10 mouse cellular contexts compared by ENCODE assay signal in genomic region chr13:19701443-19702078, GRCm38 (mm10). TPM values are rescaled to one million over a fixed set of nuclear protein-coding genes. Genes with fewer than 3 reads are reported as not detected.
A peak's percentile ranks its signal among the peaks of the same experiment; 100 is the strongest.
DNase-seq lines count a peak whose midpoint lies in the region; ATAC-seq lines count a peak whose summit lies in the region.
"Had no signal": no experiment of that assay in that cellular context is flagged by ENCODE, and none has a peak within 500 bp of the region (broad histone marks: within the 10 kb centered on the region; RNA-seq: fewer than 3 reads in every experiment).

No protein-coding gene starts in this region.

- 0 out of 2 replicates have a peak, but pooled peaks cover 5% of the 10 kb centered on the region for H3K27me3 ChIP-seq in hindbrain, embryonic 13.5 days
- H3K27me3 ChIP-seq in hindbrain, embryonic 10.5 days (ENCODE audit: insufficient read depth, poor library complexity, severe bottlenecking) = 0 out of 2 replicates have a peak, but pooled peaks cover 8% of the 10 kb centered on the region
- H3K27me3 ChIP-seq in forebrain, embryonic 15.5 days = peaks cover 2% of the 10 kb centered on the region; the same call in 1 of the 2 replicates

- no peak overlapping the region for H3K4me3 ChIP-seq in hindbrain, embryonic 13.5 days
- H3K4me3 ChIP-seq in hindbrain, embryonic 10.5 days = no peak overlapping the region
- peak overlapping the region; percentile 14 for H3K4me3 ChIP-seq in forebrain, embryonic 15.5 days
- H3K4me3 ChIP-seq: limb, embryonic 12.5 days had no signal

- no peak overlapping the region; the same call in 1 of the 2 replicates for H3K4me2 ChIP-seq in hindbrain, embryonic 13.5 days
- peak overlapping the region; percentile 36 for H3K4me2 ChIP-seq in forebrain, embryonic 15.5 days (replicated peaks)
- H3K4me2 ChIP-seq: limb, embryonic 12.5 days had no signal

- WGBS in hindbrain, embryonic 13.5 days = 65% methylated on average over 11 of the region's 11 CpGs
- 86% methylated on average over 11 of the region's 11 CpGs for WGBS in hindbrain, embryonic 10.5 days
- WGBS in forebrain, embryonic 15.5 days = 43% methylated on average over 11 of the region's 11 CpGs

- H3K36me3 ChIP-seq in hindbrain, embryonic 13.5 days = no peaks in the 10 kb centered on the region
- H3K36me3 ChIP-seq in hindbrain, embryonic 10.5 days = no peaks in the 10 kb centered on the region
- H3K36me3 ChIP-seq in forebrain, embryonic 15.5 days = no peaks in the 10 kb centered on the region
- H3K36me3 ChIP-seq: limb, embryonic 12.5 days had no signal

- ATAC-seq in hindbrain, embryonic 13.5 days (ENCODE audit: low FRiP score) = peak; percentile 72
- peak; percentile 85 for ATAC-seq in forebrain, embryonic 15.5 days (replicated peaks)
- no peak for ATAC-seq in inflammation-experienced regulatory T-cells, adult 6 months

- H3K27ac ChIP-seq in hindbrain, embryonic 13.5 days = no peak overlapping the region
- no peak overlapping the region for H3K27ac ChIP-seq in hindbrain, embryonic 10.5 days
- no peak overlapping the region for H3K27ac ChIP-seq in forebrain, embryonic 15.5 days (replicated peaks)
- H3K27ac ChIP-seq: limb, embryonic 12.5 days had no signal

- no peak overlapping the region for H3K9ac ChIP-seq in hindbrain, embryonic 13.5 days
- no peak overlapping the region for H3K9ac ChIP-seq in forebrain, embryonic 15.5 days (replicated peaks)
- H3K9ac ChIP-seq: limb, embryonic 12.5 days had no signal

- no peaks in the 10 kb centered on the region for H3K4me1 ChIP-seq in hindbrain, embryonic 13.5 days (replicated peaks)
- H3K4me1 ChIP-seq in hindbrain, embryonic 10.5 days (replicated peaks) = peaks cover 6% of the 10 kb centered on the region
- H3K4me1 ChIP-seq in forebrain, embryonic 15.5 days = peaks cover 5% of the 10 kb centered on the region; the same call in 1 of the 2 replicates

- DNase-seq in hindbrain, embryonic 10.5 days (ENCODE audit: low spot score) = no peak
- peak; percentile 54 to 59 for DNase-seq in layer of hippocampus, postnatal 36 days
- DNase-seq in right cerebral cortex, postnatal 10 days (ENCODE audit: low spot score in 2 of 2) = peak; percentile 88 to 92
- no peak for DNase-seq in heart, postnatal 25 days (ENCODE audit: low spot score)
- DNase-seq in gastrocnemius, postnatal 36 days = no peak

- intact Hi-C loops in heart, postnatal 25 days (cut with DNase I) = loop anchor here (5.0 kb wide), 1 partner anchor 66 kb away; no protein-coding TSS in a partner anchor
- intact Hi-C loops in gastrocnemius, postnatal 36 days (cut with DNase I) = no loop called here

- no peaks in the 10 kb centered on the region for H3K9me3 ChIP-seq in hindbrain, embryonic 13.5 days
- H3K9me3 ChIP-seq in hindbrain, embryonic 10.5 days = no peaks in the 10 kb centered on the region
- no peaks in the 10 kb centered on the region for H3K9me3 ChIP-seq in forebrain, embryonic 15.5 days
- H3K9me3 ChIP-seq: limb, embryonic 12.5 days had no signal

RNA-seq across cellular contexts. Expression of gene Nme8, which starts 4.0 kb away (rescaled TPM):
- 0.14 TPM in 1 of 2 replicates, not detected in the other for polyA plus RNA-seq in hindbrain, embryonic 13.5 days (2015; fragmentation: Nextera tagmentation; extraction: Ambion mirVana)
- polyA plus RNA-seq in hindbrain, embryonic 10.5 days (2016; fragmentation: Nextera tagmentation; extraction: Ambion mirVana) = not detected in 2 replicates
- polyA plus RNA-seq in forebrain, embryonic 15.5 days (2015; fragmentation: Nextera tagmentation; extraction: Ambion mirVana) = not detected in 2 replicates
- not detected for total RNA-seq in layer of hippocampus, postnatal 36 days (2021)
- total RNA-seq in heart, postnatal 25 days (2021) = not detected
- total RNA-seq in gastrocnemius, postnatal 36 days (2021) = not detected
- not detected for polyA plus RNA-seq in inflammation-experienced regulatory T-cells, adult 6 months (2017; shearing (Covaris generic))
- total RNA-seq: granulocyte monocyte progenitor cell, adult 5-6 weeks had no signal
- polyA plus RNA-seq: limb, embryonic 12.5 days had no signal

Comparison
In these comparisons a context has a peak if more than half of its experiments do, and no peak if none do; other contexts are left out.
1. DNase-seq: peak in layer of hippocampus, postnatal 36 days (2 of 2) and right cerebral cortex, postnatal 10 days (2 of 2); none in hindbrain, embryonic 10.5 days (single experiment), heart, postnatal 25 days (single experiment) and gastrocnemius, postnatal 36 days (0 of 2).